Mouse (Mus musculus): Measurements from ENCODE around the gene Mroh2a.

Mroh2a gene

GRCm38 (mm10) chr1:88260604-88261377, 34.0 kb downstream of the Mroh2a start:
- DNase-seq, result no peak

GRCm38 (mm10) chr1:88261706-88262105, 34.9 kb downstream of the Mroh2a start:
- DNase-seq, result no peak

- no peak for DNase-seq
Observed at GRCm38 (mm10) chr1:88262255-88262654, 35.5 kb downstream of the Mroh2a start.

GRCm38 (mm10) chr1:88262961-88263360, 36.2 kb downstream of the Mroh2a start:
- no peak for DNase-seq

- DNase-seq, result no peak
Observed at GRCm38 (mm10) chr1:88263778-88264177, 37.0 kb downstream of the Mroh2a start.

- no peak for DNase-seq
Observed at GRCm38 (mm10) chr1:88264237-88264868, 37.6 kb downstream of the Mroh2a start.

- no peak for DNase-seq
Observed at GRCm38 (mm10) chr1:88264869-88265240, 38.1 kb downstream of the Mroh2a start.

GRCm38 (mm10) chr1:88266123-88266522, 39.3 kb downstream of the Mroh2a start:
- no peak for DNase-seq

GRCm38 (mm10) chr1:88267489-88267888, 40.7 kb downstream of the Mroh2a start:
- no peak for DNase-seq

- DNase-seq, result no peak
Observed at GRCm38 (mm10) chr1:88268070-88268469, 41.3 kb downstream of the Mroh2a start.

- DNase-seq, result no peak
Observed at GRCm38 (mm10) chr1:88269539-88270309, 42.9 kb downstream of the Mroh2a start.

GRCm38 (mm10) chr1:88272851-88273250, 46.1 kb downstream of the Mroh2a start:
- no peak for DNase-seq

GRCm38 (mm10) chr1:88273326-88273725, 46.5 kb downstream of the Mroh2a start:
- no peak for DNase-seq

GRCm38 (mm10) chr1:88273832-88274231, 47.0 kb downstream of the Mroh2a start:
- no peak for DNase-seq

- DNase-seq, result no peak
Observed at GRCm38 (mm10) chr1:88274371-88275077, 47.7 kb downstream of the Mroh2a start.

- DNase-seq, result no peak
Observed at GRCm38 (mm10) chr1:88275078-88275680, 48.4 kb downstream of the Mroh2a start.

- no peak for DNase-seq
Observed at GRCm38 (mm10) chr1:88275698-88276523, 49.1 kb downstream of the Mroh2a start.

GRCm38 (mm10) chr1:88276524-88277097, 49.8 kb downstream of the Mroh2a start:
- DNase-seq, result no peak

GRCm38 (mm10) chr1:88277098-88277817, 50.5 kb downstream of the Mroh2a start, which contains the start of the genes Hjurp and Trpm8:
Gene Hjurp, minus strand, starts transcription at chr1:88277633.
Gene Trpm8, plus strand, starts transcription at chr1:88277661.
- peak; percentile 100 for DNase-seq

GRCm38 (mm10) chr1:88277818-88278511, 51.2 kb downstream of the Mroh2a start:
- DNase-seq, result no peak
